Mouse (Mus musculus): ENCODE data around the gene Npnt. TPM values are rescaled to one million over a fixed set of nuclear protein-coding genes. Genes with fewer than 3 reads are reported as not detected.

Npnt gene
- polyA plus RNA-seq, 1 experiment from 2014 or later, result 41.6 TPM

- WGBS, result 90% methylated on average over 7 of the region's 7 CpGs
- Histone ChIP-seq H3K36me3 (no peaks in the 10 kb centered on the region), H3K27ac (no peak overlapping the region), H3K4me3 (no peak overlapping the region), H3K4me1 (peaks cover 8% of the 10 kb centered on the region), H3K9me3 (no peaks in the 10 kb centered on the region), H3K4me2 (no peak overlapping the region), H3K27me3 (peaks cover 3% of the 10 kb centered on the region; the same call in 1 of the 2 replicates), H3K9ac (no peak overlapping the region)
- ATAC-seq (ENCODE audit: insufficient number of reproducible peaks, low FRiP score, low TSS enrichment, low read depth), result no peak
These were observed 44.7 kb downstream of the Npnt start for GRCm38 (mm10) chr3:132905224-132905930.

- H3K9ac ChIP-seq, result no peak overlapping the region
- no peaks in the 10 kb centered on the region for H3K9me3 ChIP-seq
- ATAC-seq (ENCODE audit: insufficient number of reproducible peaks, low FRiP score, low TSS enrichment, low read depth), result no peak
- WGBS, result 94% methylated on average over 11 of the region's 11 CpGs
- H3K27me3 ChIP-seq, result peaks cover 3% of the 10 kb centered on the region; the same call in 1 of the 2 replicates
- no peak overlapping the region for H3K27ac ChIP-seq
- no peak overlapping the region for H3K4me3 ChIP-seq
- no peaks in the 10 kb centered on the region for H3K36me3 ChIP-seq
- H3K4me1 ChIP-seq, result no peaks in the 10 kb centered on the region
- no peak overlapping the region for H3K4me2 ChIP-seq
These were observed 46.7 kb downstream of the Npnt start for GRCm38 (mm10) chr3:132903386-132903785.

- no peaks in the 10 kb centered on the region for H3K4me1 ChIP-seq
- WGBS, result 87% methylated on average over 5 of the region's 5 CpGs
- no peaks in the 10 kb centered on the region for H3K9me3 ChIP-seq
- H3K27me3 ChIP-seq, result peaks cover 3% of the 10 kb centered on the region; the same call in 1 of the 2 replicates
- H3K27ac ChIP-seq, result no peak overlapping the region
- no peak overlapping the region for H3K4me2 ChIP-seq
- ATAC-seq (ENCODE audit: insufficient number of reproducible peaks, low FRiP score, low TSS enrichment, low read depth), result no peak
- H3K4me3 ChIP-seq, result no peak overlapping the region
- H3K36me3 ChIP-seq, result no peaks in the 10 kb centered on the region
- H3K9ac ChIP-seq, result no peak overlapping the region
These were observed 47.2 kb downstream of the Npnt start for GRCm38 (mm10) chr3:132902921-132903320.

GRCm38 (mm10) chr3:132902206-132902605 is 47.9 kb downstream of the Npnt start:
- H3K27me3 ChIP-seq, result peaks cover 3% of the 10 kb centered on the region; the same call in 1 of the 2 replicates
- WGBS, result 76% methylated on average over 6 of the region's 6 CpGs
- H3K4me3 ChIP-seq, result no peak overlapping the region
- no peak overlapping the region for H3K9ac ChIP-seq
- no peak for ATAC-seq (ENCODE audit: insufficient number of reproducible peaks, low FRiP score, low TSS enrichment, low read depth)
- no peak overlapping the region for H3K27ac ChIP-seq
- no peaks in the 10 kb centered on the region for H3K36me3 ChIP-seq
- no peaks in the 10 kb centered on the region for H3K4me1 ChIP-seq
- no peak overlapping the region for H3K4me2 ChIP-seq
- no peaks in the 10 kb centered on the region for H3K9me3 ChIP-seq

- H3K4me1 ChIP-seq, result no peaks in the 10 kb centered on the region
- no peak overlapping the region for H3K4me3 ChIP-seq
- no peak for ATAC-seq (ENCODE audit: insufficient number of reproducible peaks, low FRiP score, low TSS enrichment, low read depth)
- H3K27me3 ChIP-seq, result no peaks in the 10 kb centered on the region
- no peaks in the 10 kb centered on the region for H3K9me3 ChIP-seq
- WGBS, result 84% methylated on average over 4 of the region's 4 CpGs
- no peak overlapping the region for H3K4me2 ChIP-seq
- no peak overlapping the region for H3K27ac ChIP-seq
- H3K36me3 ChIP-seq, result no peaks in the 10 kb centered on the region
- no peak overlapping the region for H3K9ac ChIP-seq
These were observed 52.2 kb downstream of the Npnt start for GRCm38 (mm10) chr3:132897891-132898290.

- no peaks in the 10 kb centered on the region for H3K9me3 ChIP-seq
- no peaks in the 10 kb centered on the region for H3K36me3 ChIP-seq
- no peak overlapping the region for H3K4me3 ChIP-seq
- no peak overlapping the region for H3K9ac ChIP-seq
- WGBS, result 69% methylated on average over 5 of the region's 5 CpGs
- no peak for ATAC-seq (ENCODE audit: insufficient number of reproducible peaks, low FRiP score, low TSS enrichment, low read depth)
- H3K27me3 ChIP-seq, result no peaks in the 10 kb centered on the region
- H3K4me1 ChIP-seq, result no peaks in the 10 kb centered on the region
- no peak overlapping the region for H3K4me2 ChIP-seq
- H3K27ac ChIP-seq, result no peak overlapping the region
These were observed 52.7 kb downstream of the Npnt start for GRCm38 (mm10) chr3:132897390-132897789.

GRCm38 (mm10) chr3:132894086-132894485 is 56.0 kb downstream of the Npnt start:
- ATAC-seq (ENCODE audit: insufficient number of reproducible peaks, low FRiP score, low TSS enrichment, low read depth), result no peak
- Histone ChIP-seq H3K27me3 (no peaks in the 10 kb centered on the region), H3K4me1 (no peaks in the 10 kb centered on the region), H3K9ac (no peak overlapping the region), H3K36me3 (no peaks in the 10 kb centered on the region), H3K4me3 (no peak overlapping the region), H3K27ac (no peak overlapping the region), H3K9me3 (no peaks in the 10 kb centered on the region), H3K4me2 (no peak overlapping the region)
- 93% methylated on average over 7 of the region's 7 CpGs for WGBS

GRCm38 (mm10) chr3:132893676-132894075 is 56.4 kb downstream of the Npnt start:
- ATAC-seq (ENCODE audit: insufficient number of reproducible peaks, low FRiP score, low TSS enrichment, low read depth), result no peak
- no peaks in the 10 kb centered on the region for H3K27me3 ChIP-seq
- no peaks in the 10 kb centered on the region for H3K4me1 ChIP-seq
- H3K36me3 ChIP-seq, result no peaks in the 10 kb centered on the region
- no peak overlapping the region for H3K4me2 ChIP-seq
- no peak overlapping the region for H3K27ac ChIP-seq
- no peak overlapping the region for H3K9ac ChIP-seq
- 90% methylated on average over 3 of the region's 3 CpGs for WGBS
- H3K9me3 ChIP-seq, result no peaks in the 10 kb centered on the region
- no peak overlapping the region for H3K4me3 ChIP-seq

GRCm38 (mm10) chr3:132893044-132893443 is 57.0 kb downstream of the Npnt start:
- Histone ChIP-seq H3K4me2 (no peak overlapping the region), H3K27ac (no peak overlapping the region), H3K9ac (no peak overlapping the region), H3K4me3 (no peak overlapping the region), H3K36me3 (no peaks in the 10 kb centered on the region), H3K9me3 (no peaks in the 10 kb centered on the region), H3K4me1 (no peaks in the 10 kb centered on the region), H3K27me3 (no peaks in the 10 kb centered on the region)
- ATAC-seq (ENCODE audit: insufficient number of reproducible peaks, low FRiP score, low TSS enrichment, low read depth), result no peak
- 86% methylated on average over 7 of the region's 7 CpGs for WGBS

GRCm38 (mm10) chr3:132892481-132892880 is 57.6 kb downstream of the Npnt start:
- ATAC-seq (ENCODE audit: insufficient number of reproducible peaks, low FRiP score, low TSS enrichment, low read depth), result no peak
- H3K4me1 ChIP-seq, result no peaks in the 10 kb centered on the region
- H3K9me3 ChIP-seq, result no peaks in the 10 kb centered on the region
- no peak overlapping the region for H3K27ac ChIP-seq
- 90% methylated on average over 7 of the region's 7 CpGs for WGBS
- H3K4me3 ChIP-seq, result no peak overlapping the region
- H3K27me3 ChIP-seq, result no peaks in the 10 kb centered on the region
- no peak overlapping the region for H3K4me2 ChIP-seq
- H3K9ac ChIP-seq, result no peak overlapping the region
- H3K36me3 ChIP-seq, result no peaks in the 10 kb centered on the region

- no peak overlapping the region for H3K4me3 ChIP-seq
These were observed 62.8 kb downstream of the Npnt start for GRCm38 (mm10) chr3:132887074-132887848.

GRCm38 (mm10) chr3:132886419-132887050 is 63.6 kb downstream of the Npnt start:
- no peak overlapping the region for H3K4me3 ChIP-seq
- no peak overlapping the region for H3K4me2 ChIP-seq
- H3K36me3 ChIP-seq, result 0 out of 2 replicates have a peak, but pooled peaks cover 2% of the 10 kb centered on the region
- H3K9ac ChIP-seq, result no peak overlapping the region
- H3K27ac ChIP-seq, result no peak overlapping the region
- 85% methylated on average over 6 of the region's 6 CpGs for WGBS
- ATAC-seq (ENCODE audit: insufficient number of reproducible peaks, low FRiP score, low TSS enrichment, low read depth), result no peak
- H3K4me1 ChIP-seq, result no peaks in the 10 kb centered on the region
- H3K9me3 ChIP-seq, result no peaks in the 10 kb centered on the region
- no peaks in the 10 kb centered on the region for H3K27me3 ChIP-seq

More at GRCm38 (mm10) chr3:132887074-132887848, 62.8 kb downstream of the Npnt start:
- Histone ChIP-seq H3K27ac (no peak overlapping the region), H3K4me2 (no peak overlapping the region), H3K9me3 (no peaks in the 10 kb centered on the region), H3K9ac (no peak overlapping the region), H3K4me1 (no peaks in the 10 kb centered on the region), H3K27me3 (no peaks in the 10 kb centered on the region), H3K36me3 (0 out of 2 replicates have a peak, but pooled peaks cover 2% of the 10 kb centered on the region)
- WGBS, result 80% methylated on average over 16 of the region's 16 CpGs
- no peak for ATAC-seq (ENCODE audit: insufficient number of reproducible peaks, low FRiP score, low TSS enrichment, low read depth)

All from limb, embryonic 15.5 days (tissue).